Mouse (Mus musculus): ENCODE data around the gene Nin. TPM values are rescaled to one million over a fixed set of nuclear protein-coding genes. Genes with fewer than 3 reads are reported as not detected.

Nin gene
- total RNA-seq, 2 experiments from 2014 or later = 53.7 to 69.3 TPM

DNA sequence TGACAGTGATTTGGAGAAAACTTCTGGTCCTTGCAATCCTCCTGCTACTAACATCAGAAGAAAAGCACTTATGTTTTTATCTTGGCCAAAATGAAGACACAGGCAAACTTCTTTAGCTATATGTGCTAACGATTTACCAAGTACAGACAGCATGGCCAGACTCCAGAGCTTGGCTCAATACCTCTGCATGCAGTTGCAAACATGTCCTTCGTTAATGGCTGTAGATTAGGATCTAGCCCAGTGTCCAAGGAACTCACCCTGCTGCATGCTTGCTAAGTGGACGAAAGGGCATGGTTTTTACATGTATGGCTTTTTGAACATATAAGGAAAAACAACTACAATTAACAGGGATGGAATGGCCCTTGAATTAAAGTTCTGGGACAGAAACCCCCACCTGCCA lies 28.2 kb downstream of the Nin start:
- no peak for DNase-seq (ENCODE audit: extremely low spot score in 1 of 2, low spot score in 1 of 2)

DNA sequence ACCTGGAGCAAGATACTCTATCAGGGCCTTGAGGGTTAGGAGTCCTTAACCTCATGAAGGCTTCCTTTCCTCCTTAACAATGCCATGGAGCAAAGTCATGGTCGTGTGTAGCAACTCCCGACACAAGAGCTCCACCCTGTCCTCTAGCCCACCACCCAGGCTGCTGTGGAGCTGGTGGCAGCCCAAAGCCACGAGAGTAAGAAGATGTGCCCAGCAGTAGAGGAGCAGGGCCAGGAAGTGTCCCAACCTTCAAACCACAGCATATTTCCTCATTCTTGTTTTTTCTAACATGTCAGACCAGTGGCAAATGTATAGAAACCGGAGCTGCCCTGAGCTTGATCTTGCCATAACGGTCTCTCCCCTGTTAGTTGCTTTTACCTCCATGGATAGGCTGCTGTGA lies 29.3 kb downstream of the Nin start:
- no peak for DNase-seq (ENCODE audit: extremely low spot score in 1 of 2, low spot score in 1 of 2)

DNA sequence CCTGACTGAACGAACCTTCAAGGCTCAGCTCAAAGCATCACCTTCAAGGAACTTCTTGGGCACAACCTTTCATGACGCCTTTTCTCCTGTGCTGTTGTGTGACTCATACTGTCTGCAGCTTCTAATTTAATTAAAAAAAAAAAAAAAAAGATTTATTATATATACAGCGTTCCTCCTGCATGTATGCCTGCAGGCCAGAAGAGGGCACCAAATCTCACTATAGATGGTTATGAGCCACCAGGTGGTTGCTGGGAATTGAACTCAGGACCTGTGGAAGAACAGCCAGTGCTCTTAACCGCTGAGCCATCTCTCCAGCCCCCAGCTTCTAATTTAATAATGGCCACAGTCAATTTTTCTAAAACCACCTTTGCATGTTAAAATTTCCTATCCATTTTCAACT lies 29.8 kb downstream of the Nin start:
- no peak for DNase-seq (ENCODE audit: extremely low spot score in 1 of 2, low spot score in 1 of 2)

DNA sequence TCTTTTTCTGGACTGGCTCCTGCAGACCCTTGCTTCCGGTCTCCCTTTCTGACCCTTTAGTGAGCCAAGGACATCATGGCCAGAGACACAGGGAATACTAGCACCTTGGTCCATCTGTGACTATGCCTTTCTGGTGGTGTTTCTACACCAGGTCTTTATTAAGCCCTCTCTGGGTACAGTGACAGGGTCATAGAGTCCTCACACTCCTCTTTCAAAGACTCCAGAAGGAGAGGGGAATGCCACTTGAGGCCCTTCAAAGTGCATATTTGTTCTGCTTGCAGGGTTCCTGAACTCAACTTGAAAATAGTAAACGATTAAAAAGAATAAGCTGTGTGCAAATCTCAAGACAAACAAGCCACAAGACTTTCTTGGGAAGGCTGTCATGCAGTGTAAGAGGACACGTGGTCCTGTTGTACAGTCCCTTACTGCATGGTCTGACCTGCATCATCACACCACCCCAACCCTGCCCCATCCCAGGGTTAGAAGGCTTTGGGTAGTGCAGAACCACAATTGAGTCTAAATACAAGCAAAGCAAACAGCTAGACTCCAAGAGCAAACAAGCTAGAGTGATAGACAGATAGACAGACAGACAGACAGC lies 30.5 kb downstream of the Nin start:
- no peak for DNase-seq (ENCODE audit: extremely low spot score in 1 of 2, low spot score in 1 of 2)

DNA sequence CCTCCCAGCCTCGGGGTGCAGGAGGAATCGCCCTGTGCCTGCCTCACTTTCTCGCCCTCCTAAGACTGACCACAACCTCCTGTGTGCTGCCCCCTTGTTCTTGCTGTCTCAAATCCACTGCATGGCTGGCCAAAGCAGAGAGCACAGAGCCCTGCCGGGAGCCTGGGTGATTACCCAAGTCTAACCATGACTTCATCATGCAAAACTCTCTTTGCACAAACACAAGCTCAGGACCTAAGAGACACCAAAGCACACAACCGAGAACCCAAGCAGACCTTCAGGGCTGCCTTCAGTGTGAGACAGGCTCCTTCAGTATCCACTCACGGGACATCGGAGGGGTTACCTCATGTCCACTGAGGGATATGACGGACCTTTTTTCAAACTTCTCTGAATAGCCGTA lies 31.0 kb downstream of the Nin start:
- no peak for DNase-seq (ENCODE audit: extremely low spot score in 1 of 2, low spot score in 1 of 2)

DNA sequence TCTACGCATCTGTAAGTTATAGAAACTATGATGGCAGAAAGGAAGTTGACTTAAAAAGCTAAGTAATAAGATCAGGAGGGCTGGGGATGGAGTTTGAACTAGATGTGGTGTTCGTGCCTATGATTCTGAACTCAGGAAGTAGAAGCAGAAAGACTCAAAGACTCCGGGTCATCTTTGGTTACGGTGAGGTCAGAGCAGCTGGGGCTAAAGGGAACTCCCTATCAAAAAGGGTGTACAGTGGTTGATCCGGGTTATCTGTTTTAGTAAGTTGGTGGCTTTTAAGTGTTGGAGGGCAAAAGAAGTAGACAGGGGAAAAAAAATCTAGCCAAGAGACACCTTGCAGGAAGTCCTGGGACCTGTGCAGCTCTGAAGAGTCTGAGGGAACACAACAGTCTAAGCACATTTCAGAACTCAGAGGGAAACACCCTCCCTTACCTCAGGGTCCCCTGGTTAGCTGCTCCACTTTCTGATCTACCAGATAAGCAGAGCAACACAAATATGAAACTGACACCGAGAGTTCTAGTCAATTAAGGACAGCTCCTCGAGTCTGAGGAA lies 35.0 kb downstream of the Nin start:
- DNase-seq (ENCODE audit: extremely low spot score in 1 of 2, low spot score in 1 of 2) = no peak

DNA sequence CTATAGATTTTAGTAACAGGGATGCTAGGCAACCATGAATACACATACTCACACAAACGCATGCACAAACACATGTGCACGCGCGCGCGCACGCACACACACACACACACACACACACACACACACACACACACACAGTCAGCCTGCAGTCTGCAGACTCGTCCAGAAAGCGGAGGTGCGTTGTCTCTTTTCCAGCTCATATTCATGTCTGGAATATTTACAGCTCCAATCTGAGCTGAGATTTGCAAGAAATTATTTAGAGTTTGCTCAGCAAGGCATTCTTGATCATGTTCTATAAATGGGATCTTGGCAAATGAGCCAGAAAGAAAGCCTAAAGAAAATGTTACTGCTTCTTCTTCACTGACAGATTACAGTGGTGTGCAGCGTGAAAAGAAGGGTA lies 37.0 kb downstream of the Nin start:
- DNase-seq (ENCODE audit: extremely low spot score in 1 of 2, low spot score in 1 of 2) = no peak

DNA sequence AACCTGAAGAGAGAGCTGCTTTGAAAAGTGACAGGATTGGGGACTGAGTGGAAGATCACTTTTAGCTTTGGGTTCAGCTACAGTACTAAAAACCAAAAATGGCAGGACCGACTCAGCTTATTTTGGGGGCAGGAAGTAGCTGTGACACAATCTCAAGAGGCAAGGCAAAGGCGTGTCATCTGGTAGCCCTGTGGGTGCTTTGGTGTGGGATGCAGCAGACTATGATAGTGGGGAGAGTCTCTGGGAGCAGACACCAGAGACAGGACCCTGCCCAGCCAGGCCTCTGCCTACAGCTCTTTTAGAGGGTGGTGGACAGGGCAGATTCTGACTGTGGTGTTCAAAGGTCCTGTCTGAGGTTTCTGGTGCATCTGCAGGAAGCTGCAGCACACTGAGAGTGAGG lies 38.5 kb downstream of the Nin start:
- no peak for DNase-seq (ENCODE audit: extremely low spot score in 1 of 2, low spot score in 1 of 2)

DNA sequence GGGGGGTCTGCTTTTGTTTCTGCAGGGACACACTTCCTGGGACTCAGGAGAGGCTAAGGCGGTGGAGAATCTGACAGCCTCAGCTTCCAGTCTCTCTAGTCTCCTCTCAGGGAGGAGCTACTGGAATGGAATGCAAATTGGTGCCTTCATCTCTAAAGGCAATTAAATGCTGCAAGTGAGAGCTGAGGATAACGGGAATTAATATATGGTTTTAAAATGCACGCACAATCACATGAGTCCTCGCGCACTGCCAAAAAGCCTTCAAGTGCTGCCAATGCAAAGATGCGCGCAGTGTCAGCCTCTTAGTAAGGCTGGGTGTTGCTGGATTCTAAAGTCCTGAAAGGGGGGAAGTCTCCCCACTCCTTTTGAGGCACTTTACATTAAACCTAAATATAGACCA lies 42.6 kb downstream of the Nin start:
- no peak for DNase-seq (ENCODE audit: extremely low spot score in 1 of 2, low spot score in 1 of 2)

DNA sequence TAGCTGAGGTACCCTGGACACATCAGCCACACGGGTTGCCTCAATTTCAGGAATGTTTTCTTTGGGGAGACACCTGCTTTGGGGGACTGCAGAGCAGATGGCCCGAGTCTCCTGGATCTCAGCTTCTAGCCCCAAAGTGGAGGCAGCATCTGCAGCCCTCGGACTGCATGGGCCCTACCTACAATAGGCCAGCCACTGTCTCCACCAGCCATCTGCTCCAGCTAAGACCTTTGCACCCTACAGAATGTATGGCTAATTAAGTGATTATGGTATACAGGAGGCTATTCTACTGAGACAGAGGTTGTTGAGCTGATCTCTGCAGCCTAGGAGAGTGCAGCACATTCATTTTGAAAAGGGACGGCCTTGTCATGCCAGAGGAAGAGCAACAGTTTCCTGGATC lies 43.2 kb downstream of the Nin start:
- no peak for DNase-seq (ENCODE audit: extremely low spot score in 1 of 2, low spot score in 1 of 2)

DNA sequence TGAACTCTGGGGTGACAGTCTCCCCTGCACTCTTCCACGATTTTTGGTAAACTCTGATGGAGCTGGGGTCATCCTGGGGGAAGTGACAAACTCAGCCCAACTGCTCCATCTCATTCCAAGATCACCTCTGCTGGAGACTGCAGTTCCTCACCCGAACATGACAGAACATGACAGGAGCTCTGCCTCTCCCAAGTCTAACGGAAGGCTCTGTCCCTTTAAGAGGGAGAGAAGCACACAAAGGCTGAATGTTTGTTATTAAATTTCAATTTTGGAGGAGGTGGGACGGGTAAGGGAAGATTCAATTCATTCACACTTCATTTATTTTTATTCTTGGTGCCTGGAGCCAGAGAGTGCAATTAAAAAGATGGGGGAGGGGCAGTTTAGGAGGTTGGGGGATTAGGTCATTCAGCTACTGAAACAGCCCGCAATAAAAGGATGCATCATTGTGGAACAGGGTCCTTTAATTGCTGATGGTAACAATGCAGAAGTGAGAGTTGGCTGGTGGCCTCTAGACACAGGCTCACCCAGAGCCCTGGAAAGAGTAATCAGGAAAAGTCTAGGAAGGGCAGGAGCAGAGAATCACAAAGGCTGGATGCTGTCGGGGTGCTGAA lies 44.8 kb downstream of the Nin start:
- no peak for DNase-seq (ENCODE audit: extremely low spot score in 1 of 2, low spot score in 1 of 2)

DNA sequence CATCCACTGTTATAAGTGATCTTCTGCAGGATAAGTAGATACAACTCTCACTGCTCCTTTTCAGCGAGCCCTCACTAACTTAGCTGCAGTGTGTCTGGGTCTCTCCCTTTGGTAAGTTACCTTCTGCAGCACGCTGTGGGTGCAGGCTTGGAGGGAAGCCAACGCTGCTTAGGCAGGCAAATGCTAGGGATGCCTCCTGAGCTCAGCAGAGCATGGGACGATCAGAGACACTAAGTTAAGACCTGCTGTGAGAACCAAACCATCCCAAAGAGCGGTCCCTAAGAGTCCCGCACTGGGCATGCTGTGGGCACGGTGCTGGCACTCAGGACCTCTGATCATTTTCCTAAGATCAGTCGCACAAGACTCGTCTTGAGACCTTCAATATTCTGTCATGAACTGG lies 45.7 kb downstream of the Nin start:
- peak in 1 of 2 experiments; percentile 57 for DNase-seq (ENCODE audit: extremely low spot score in 1 of 2, low spot score in 1 of 2)

DNA sequence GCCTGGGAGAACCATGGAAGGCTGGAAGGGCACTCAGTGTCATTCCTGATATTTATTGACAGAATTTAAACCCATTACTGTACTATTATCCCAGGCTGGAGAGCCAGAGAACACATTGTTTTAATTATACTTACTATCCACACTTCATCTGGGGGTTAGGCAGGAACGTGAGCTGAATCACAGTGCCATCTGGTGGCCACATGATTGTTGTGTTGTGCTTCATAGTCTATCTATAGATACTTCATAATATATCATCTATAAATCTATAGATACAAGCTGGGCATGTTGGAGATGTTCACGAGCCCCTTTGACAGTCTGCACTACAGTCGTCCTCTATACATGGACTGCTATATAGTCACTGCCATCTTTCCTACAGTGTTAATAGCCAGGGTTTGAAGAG lies 51.4 kb downstream of the Nin start:
- DNase-seq (ENCODE audit: extremely low spot score in 1 of 2, low spot score in 1 of 2) = peak in 1 of 2 experiments; percentile 71

DNA sequence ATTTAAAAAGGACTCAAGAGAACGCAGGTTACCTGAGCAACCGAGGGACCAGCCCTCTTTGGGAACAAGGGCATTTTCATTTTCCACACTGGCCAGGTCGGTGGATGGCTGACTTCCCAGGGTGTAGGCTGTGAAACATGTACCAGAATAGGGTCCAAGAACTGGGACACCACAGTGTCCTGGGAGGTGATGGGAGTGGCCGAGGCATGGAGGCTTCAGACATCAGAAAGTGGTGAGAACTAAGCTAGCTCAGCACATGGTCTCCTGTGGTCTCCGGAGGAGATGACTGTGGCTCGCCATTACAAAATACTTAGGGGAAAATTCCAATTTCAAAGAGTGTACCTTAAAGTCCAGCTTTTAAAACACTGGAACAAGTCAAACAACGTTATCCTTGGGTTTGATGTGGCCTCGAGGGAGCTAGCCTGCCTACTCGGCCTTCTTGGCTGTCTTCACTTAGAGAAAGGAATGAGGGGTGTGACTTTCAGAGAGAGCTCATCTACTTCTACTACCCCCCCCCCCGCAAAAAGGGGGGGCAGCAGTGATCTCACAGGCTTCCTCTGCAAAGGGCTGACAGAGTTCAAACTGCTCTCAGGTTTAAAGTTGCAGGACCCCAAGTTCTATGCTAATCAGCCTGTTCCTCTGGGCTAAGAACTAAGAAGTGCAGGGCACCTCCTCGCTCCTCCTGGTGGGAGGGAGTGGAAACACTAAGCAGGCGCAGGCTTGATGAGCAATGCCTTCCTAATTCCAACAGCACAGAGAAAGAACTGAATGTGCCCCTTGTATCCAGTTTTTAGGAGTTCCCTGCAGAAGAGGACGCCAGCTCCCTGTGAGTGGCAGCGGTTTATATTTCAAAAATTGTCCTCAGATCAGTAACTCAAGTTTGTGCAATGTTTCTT lies 54.3 kb downstream of the Nin start:
- no peak for DNase-seq (ENCODE audit: extremely low spot score in 1 of 2, low spot score in 1 of 2)

DNA sequence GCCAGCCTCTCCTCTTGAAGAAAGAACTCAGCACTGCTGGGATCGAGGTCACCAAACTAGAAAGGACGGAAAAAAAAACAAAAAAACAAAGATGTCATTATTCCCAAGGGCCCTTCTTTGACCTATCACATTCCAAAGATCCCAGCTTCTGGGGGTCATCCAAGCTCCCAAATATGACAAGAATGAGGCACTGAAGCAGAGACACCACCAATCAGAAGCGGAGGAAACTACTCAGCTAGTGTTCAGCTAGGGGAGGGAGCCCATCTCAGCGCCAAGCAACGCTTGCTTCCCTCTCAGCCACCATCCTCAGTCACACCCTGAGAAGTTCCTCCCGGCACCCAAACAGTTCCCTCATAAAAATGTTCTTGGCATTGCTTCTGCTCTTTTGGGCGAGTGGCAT lies 62.8 kb downstream of the Nin start:
- no peak for DNase-seq (ENCODE audit: extremely low spot score in 1 of 2, low spot score in 1 of 2)

DNA sequence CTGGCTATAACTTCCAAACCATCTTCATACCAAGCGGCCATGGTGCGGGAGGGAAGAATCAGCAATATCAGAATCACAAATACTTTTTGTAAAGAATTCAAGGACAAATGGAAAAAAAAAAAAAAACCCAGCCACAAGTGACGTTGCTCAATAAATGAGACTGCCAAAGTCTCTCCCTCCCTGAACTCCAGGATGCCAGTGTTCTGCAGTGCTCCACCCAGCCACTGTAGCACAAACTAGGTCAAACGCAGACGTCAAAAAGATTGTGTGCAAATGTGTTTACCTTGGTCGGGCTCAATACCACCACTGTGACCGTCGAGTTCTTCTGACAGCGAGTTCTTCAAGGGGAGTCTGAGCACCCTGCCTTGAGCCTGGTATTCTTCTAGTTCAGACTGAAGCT lies 64.8 kb downstream of the Nin start:
- no peak for DNase-seq (ENCODE audit: extremely low spot score in 1 of 2, low spot score in 1 of 2)

DNA sequence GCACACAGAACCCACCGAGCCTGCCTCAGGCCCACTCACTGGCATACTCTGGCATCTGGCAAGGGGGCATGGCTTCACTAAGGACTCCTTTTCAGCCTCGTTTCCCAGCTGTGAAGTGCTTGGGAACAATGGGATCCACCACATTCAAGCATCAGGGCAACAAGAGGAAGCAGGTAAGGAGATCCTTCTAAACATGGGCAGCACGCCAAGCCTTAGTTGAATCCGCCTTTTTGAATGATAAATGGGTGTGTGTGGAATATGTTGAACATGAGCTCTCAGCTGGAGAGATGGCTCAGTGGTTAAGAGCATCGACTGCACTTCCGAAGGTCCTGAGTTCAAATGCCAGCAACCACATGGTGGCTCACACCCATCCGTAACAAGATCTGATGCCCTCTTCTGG lies 66.2 kb downstream of the Nin start:
- no peak for DNase-seq (ENCODE audit: extremely low spot score in 1 of 2, low spot score in 1 of 2)

DNA sequence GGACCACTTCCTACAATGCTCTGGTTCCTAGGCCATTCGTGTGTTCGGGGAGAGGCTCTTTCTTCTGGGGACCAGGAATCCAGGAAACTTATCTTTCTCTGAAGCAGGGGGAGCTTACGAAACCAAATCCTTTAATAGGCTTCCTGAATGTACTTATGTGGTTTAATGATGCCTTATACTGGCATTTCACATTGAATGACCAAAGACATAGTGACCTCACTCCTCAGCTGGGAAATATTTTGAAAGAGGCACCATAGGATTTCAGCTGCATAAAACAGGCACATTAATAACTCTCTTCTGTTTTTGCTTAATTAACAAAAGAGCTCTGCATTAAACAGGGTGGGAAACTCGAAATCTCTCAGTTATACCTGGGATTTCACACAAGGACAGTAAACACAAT lies 69.2 kb downstream of the Nin start:
- DNase-seq (ENCODE audit: extremely low spot score in 1 of 2, low spot score in 1 of 2) = no peak

DNA sequence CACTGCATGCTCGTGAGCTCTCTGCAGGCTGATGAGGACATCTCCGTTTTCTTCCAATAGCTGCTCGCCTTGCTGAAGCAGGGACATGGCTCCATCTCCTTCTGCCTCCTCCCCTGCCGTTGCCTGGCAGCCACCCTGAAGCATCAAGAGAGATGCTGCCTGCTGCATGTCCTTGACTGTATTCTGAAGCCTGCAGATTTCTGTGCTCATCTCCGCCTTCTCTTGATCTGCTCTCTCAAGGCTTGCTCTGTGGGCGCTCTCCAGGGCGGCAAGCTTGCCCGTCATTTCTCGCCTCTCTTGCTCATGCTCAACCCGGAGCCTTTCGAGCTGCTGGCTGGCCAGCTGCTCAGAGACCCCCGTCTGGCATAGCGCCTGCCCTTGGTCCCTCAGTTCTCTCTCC lies 70.1 kb downstream of the Nin start:
- DNase-seq (ENCODE audit: extremely low spot score in 1 of 2, low spot score in 1 of 2) = no peak

DNA sequence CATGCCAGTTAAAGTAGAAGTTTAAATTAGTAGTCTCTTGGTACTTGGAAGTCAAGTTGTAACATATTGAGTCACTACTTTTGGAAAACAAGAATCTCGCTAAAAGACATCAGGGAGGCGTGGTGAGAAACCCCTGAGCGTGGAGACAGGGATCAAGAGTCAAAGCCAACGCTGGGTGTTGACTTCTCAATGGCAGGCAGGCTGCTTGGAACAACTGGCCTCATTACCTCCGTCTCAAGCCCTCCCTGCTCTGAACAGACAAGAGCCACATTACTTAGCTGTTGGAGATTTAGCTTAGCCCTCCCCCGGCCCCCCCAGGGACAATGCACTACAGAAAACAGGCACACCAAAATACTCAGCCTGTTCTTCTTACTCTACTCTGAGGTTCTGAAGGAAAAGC lies 72.5 kb downstream of the Nin start:
- DNase-seq (ENCODE audit: extremely low spot score in 1 of 2, low spot score in 1 of 2) = no peak

DNA sequence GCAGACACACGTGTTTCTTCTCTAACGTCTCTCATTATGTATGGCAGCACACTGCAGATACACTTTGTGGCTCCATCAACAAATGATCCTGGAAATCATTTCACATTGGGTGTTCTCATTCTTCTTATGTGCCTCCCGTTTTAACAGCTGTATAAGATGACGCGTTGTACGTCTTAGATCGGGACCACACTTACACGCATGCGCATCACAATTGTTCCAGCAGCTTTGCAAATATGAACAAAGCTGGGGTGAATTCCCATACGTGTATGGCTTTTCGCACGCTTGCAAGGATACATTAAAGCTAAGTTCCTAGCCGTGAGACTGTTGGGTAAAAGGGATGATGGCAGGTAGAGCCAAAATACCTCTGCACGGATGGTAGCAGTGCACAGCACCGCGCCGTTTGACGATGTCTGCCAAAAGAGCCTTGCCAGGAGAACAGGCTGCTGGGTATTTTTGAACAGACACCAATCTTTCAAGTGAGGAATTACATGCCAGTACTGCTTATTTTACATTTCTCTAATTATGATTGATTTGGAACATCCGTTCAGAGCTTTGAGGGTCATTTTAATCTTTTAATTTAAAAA lies 76.7 kb downstream of the Nin start:
- no peak for DNase-seq (ENCODE audit: extremely low spot score in 1 of 2, low spot score in 1 of 2)
